Mouse (Mus musculus): Measurements from ENCODE around the gene Ccdc30. TPM values are rescaled to one million over a fixed set of nuclear protein-coding genes. Genes with fewer than 3 reads are reported as not detected.

Gene Ccdc30
- 0.24 and 1.7 TPM in 2 replicates for polyA plus RNA-seq (2012; rRNA removed; ENCODE audit: low replicate concordance)

DNA sequence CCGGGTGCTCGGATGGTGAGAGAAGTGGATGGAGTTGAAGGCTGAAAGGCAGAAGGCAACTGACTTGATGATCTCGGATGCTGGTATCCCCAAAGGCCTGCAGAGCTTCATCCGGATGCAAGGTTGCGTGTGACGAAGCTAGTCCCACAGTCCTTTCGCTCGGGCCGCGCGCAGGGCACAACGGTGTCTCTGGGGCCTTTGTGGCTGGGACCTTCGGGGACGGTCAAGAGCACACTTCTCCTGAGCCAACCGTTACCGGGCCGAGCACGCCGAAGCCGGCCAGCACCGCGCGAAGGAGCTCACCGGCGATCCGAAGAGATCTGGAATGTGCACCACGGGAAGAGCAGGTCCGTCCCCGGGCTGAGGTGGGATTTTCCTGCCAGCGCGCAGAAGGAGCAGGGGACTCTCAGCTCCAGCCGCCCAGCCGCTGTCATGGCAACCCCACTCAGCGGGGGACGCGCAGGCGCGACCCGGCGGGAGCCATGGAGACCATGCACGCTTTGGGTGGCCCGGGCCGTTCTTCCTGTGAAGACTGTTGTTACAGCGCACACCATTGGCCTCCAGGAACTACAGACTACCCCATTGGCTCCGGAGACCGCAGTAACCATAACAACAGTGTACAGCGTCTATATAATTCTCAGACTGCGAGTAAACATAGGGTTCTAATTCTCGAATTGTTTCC lies at the start of gene Ccdc30:
TSS of gene Ccdc30 (minus strand) at position 450 of the 682 bp plus-strand sequence.

DNA sequence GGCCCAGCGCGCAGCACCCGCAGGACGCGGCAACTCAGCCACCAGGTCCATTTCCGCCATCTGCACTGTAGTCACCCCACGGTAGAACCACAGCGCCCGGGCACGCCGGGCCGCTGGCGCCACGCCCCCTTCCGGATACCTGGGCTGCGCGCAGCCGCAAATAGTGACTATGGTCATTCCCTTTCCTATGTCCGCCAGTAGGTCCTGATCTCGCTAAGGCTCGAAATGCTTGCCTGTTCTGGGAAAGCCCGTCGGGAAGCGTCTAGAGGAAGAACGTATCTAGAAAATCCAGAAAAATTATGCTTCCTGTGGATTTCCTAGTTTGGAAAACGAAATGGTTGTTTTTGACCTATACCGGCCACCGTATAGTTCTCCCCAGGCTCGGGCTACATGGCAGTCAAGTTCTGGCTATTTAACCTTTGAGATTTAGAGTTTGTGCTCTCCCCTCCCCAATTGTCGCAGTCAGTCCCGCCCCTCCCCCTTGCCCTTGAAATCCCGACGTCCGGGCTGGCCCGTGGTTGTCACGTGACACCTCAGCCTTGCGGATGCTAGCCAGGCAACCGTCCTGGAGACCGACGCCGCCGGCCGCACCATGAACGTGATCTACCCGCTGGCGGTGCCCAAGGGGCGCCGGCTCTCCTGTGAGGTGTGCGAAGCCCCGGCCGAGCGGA lies 7.1 kb upstream of the Ccdc30 start, which contains the start of the genes Ppcs and Zmynd12:
TSS of gene Ppcs (minus strand) at position 127 of the 671 bp plus-strand sequence.
TSS of gene Zmynd12 (plus strand) at position 521 of the 671 bp plus-strand sequence.

GRCm38 (mm10) chr4:119320131-119320830 lies 95.0 kb downstream of the Ccdc30 start, which contains the start of gene Ppih:
Gene Ppih (minus strand): TSS chr4:119320546.

DNA sequence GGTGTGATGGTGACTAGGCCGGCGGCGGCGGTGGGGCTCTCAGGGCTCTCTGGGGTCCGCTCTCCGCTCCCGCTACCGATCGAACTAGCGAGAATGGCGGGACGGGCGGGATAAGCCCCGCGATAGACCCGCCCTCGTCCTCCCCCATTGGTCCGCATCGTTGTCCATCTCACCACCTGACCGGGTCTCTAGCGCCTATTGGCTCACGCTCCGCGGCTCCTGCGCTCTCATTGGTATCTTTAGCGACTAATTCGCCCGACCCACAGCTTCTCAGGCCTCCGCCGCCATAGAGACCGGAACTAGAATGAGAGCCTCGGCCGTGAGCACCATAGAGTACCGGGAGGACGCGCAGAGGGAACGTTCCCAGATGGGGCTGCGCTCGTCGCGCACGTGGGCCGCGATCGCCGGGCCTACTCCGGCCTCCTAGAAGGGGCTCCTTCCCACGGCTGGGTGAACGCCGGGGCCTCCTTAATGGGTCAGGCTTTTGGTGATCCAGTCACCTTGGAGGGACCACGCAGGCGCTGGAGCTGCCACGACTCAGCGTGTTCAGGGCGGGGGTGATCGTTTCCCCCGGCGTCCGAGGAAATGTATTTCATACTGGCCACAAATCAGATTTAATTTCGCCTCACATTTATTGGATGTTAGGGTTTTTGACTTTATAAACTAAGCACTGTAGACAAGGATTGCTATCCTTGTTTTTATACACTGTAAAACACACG lies 120.7 kb downstream of the Ccdc30 start, which contains the start of gene Ybx1:
TSS of gene Ybx1 (minus strand) at position 190 of the 719 bp plus-strand sequence.

Other genes with a start within 250 kb of the Ccdc30 start
- 10.1 and 11.3 TPM in 2 replicates for gene Zfp691, start 241.3 kb downstream of the Ccdc30 start, polyA plus RNA-seq (2012; rRNA removed; ENCODE audit: low replicate concordance)
- gene Ermap, start 225.5 kb downstream of the Ccdc30 start, polyA plus RNA-seq (2012; rRNA removed; ENCODE audit: low replicate concordance): 0.03 and 0.22 TPM in 2 replicates
- gene Svbp, start 220.2 kb downstream of the Ccdc30 start, polyA plus RNA-seq (2012; rRNA removed; ENCODE audit: low replicate concordance): 29.9 and 46.9 TPM in 2 replicates
- 0.26 TPM in 1 of 2 replicates, not detected in the other for gene Tmem269, start 197.3 kb downstream of the Ccdc30 start, polyA plus RNA-seq (2012; rRNA removed; ENCODE audit: low replicate concordance)
- gene AU022252, start 182.8 kb downstream of the Ccdc30 start, polyA plus RNA-seq (2012; rRNA removed; ENCODE audit: low replicate concordance): 8.6 and 10.8 TPM in 2 replicates
- gene P3h1, start 182.6 kb downstream of the Ccdc30 start, polyA plus RNA-seq (2012; rRNA removed; ENCODE audit: low replicate concordance): 41.9 and 58.7 TPM in 2 replicates
- gene Cldn19, start 160.1 kb downstream of the Ccdc30 start, polyA plus RNA-seq (2012; rRNA removed; ENCODE audit: low replicate concordance): 0.36 and 1.0 TPM in 2 replicates
- gene Ybx1, start 120.9 kb downstream of the Ccdc30 start, polyA plus RNA-seq (2012; rRNA removed; ENCODE audit: low replicate concordance): 169 and 198 TPM in 2 replicates
- gene Ppih, start 95.0 kb downstream of the Ccdc30 start, polyA plus RNA-seq (2012; rRNA removed; ENCODE audit: low replicate concordance): 7.4 and 13.9 TPM in 2 replicates
- 17.5 and 21.1 TPM in 2 replicates for gene Ppcs, start 6.9 kb upstream of the Ccdc30 start, polyA plus RNA-seq (2012; rRNA removed; ENCODE audit: low replicate concordance)
- 0.49 and 0.60 TPM in 2 replicates for gene Zmynd12, start 7.3 kb upstream of the Ccdc30 start, polyA plus RNA-seq (2012; rRNA removed; ENCODE audit: low replicate concordance)
- 0.27 and 0.77 TPM in 2 replicates for gene Rimkla, start 77.1 kb upstream of the Ccdc30 start, polyA plus RNA-seq (2012; rRNA removed; ENCODE audit: low replicate concordance)
- 11.7 and 21.4 TPM in 2 replicates for gene Foxj3, start 121.5 kb upstream of the Ccdc30 start, polyA plus RNA-seq (2012; rRNA removed; ENCODE audit: low replicate concordance)
- gene Frg2f1, start 124.0 kb upstream of the Ccdc30 start, polyA plus RNA-seq (2012; rRNA removed; ENCODE audit: low replicate concordance): 8.2 and 8.8 TPM in 2 replicates
- not detected in 2 replicates for gene Guca2a, start 222.2 kb upstream of the Ccdc30 start, polyA plus RNA-seq (2012; rRNA removed; ENCODE audit: low replicate concordance)
- gene Guca2b, start 243.4 kb upstream of the Ccdc30 start, polyA plus RNA-seq (2012; rRNA removed; ENCODE audit: low replicate concordance): 1.1 and 1.2 TPM in 2 replicates

Measured in subcutaneous adipose tissue, adult 2 months (tissue).